Mouse (Mus musculus) kidney, postnatal 10 days (tissue): Measurements from ENCODE around the gene Hes7.

Experiments used
- DNase-seq: peaks from one replicate; pipeline ENCODE4 v3.0.0; 2021; ENCODE audit warnings: mixed read lengths

The Hes7 gene

DNA sequence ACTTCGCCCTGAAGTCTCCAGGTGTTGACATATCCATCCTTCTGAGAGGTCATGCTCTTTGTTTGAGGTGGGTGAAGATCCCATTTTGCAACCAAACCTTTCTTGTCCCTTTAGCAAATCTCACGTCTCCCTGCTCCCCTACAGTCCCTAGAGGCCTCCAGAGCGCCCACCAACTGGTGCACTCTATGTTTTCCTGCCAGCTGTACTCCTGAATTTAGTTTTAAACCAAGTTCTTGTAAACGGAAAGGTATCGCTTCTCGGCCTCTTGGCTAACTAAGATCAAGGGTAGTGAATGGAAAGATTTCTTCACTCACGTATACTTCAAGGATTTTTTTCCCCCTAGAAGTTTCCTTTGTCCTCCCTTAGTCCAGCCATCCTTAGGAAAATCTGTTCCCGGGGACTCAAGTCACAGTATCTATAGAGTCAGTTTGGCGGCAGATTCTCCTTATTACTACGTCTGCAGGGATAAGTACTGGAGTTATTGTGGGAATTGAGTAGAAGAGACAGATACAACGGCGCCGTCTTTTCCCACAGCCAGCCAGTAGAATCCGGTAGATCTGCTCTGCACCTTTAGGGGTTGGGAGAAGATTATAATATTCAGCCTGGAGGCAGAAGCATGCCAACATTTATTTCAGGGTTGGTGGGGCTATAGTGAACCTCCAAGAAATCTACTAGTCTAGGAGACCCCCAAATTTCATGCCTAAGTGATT lies 603 bp upstream of the Hes7 start:
- no peak for DNase-seq

DNA sequence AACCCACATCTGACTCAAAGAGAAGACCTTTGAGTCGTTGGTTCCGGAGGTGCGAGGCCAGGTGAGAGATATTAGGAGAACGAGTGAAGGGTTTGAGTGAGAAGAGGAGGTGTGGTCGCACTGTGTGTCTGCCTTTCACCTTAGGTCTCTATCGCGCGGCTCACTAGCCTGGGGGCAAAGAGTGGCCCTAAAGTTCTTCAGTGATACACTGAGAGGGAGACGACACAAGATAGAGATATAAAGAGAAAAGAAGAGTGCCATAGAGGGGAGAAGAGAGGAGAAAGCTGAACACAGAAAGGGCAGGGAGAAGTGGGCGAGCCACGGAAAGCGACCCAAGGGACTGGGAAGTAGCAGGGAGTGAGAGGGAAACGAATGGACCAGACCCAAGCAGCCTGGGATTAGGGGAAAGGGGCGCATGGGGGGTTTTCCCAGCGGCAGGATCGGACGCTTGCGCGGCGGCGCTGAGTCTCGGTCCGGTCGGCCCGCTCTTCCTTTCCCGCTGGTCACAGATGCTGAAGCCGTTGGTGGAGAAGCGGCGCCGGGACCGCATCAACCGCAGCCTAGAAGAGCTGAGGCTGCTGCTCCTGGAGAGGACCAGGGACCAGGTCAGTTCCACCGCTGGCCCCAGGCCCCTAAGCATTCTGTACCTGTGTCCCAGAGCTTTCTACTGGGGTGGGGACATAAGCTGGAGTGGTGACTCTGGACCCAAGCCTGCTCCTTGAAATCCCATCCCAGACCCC lies 967 bp downstream of the Hes7 start:
- peak; percentile 62 for DNase-seq

DNA sequence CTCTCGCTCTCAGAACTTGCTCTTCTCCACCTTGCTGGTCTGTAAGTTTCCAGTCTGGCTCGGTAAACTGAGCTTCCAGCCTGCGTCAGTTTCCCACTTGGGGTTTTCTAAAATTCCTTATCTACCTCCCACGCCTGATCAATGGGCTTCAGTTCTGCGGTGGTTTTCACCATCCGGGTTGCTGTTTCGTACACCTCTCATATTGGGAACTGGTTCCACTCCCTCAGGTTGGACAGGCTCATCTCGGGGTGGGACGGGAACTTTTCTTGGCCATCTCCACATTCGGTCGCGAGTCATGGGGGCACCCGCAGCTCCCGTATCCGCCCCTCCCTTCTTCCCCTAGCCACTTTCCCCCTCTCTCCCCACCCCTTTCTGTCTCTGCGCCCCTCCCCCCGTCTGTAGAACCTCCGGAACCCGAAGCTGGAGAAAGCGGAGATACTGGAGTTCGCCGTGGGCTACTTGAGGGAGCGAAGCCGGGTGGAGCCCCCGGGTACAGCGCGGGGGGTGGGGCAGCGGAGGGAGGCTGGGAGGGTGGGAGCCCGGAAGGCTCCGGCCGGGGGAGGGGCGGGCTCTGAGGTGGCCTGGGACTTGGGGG lies 1.6 kb downstream of the Hes7 start:
- no peak for DNase-seq

DNA sequence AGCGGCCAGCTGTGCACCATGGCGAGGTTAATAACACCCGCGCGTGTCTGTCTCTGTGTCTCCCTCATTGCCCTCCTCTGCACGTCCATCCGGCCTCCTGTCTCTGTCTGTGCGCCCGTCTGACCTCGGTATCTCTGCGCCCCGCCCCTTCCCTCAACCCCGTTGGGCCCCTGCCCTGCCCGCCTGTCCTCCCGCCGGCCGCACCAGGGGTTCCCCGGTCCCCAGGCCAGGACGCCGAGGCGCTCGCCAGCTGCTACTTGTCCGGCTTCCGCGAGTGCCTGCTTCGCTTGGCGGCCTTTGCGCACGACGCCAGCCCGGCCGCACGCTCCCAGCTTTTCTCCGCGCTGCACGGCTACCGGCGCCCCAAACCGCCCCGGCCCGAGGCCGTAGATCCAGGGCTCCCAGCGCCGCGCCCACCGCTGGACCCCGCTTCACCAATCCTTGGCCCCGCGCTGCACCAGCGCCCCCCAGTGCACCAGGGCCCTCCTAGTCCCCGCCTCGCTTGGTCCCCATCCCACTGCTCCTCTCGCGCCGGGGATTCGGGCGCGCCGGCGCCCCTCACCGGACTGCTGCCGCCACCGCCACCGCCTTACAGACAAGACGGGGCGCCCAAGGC lies 2.2 kb downstream of the Hes7 start, which contains the start of gene 9130213A22Rik:
Gene 9130213A22Rik, minus strand, starts transcription at position 254 of the 616 bp plus-strand sequence.
- DNase-seq = peak; percentile 95

DNA sequence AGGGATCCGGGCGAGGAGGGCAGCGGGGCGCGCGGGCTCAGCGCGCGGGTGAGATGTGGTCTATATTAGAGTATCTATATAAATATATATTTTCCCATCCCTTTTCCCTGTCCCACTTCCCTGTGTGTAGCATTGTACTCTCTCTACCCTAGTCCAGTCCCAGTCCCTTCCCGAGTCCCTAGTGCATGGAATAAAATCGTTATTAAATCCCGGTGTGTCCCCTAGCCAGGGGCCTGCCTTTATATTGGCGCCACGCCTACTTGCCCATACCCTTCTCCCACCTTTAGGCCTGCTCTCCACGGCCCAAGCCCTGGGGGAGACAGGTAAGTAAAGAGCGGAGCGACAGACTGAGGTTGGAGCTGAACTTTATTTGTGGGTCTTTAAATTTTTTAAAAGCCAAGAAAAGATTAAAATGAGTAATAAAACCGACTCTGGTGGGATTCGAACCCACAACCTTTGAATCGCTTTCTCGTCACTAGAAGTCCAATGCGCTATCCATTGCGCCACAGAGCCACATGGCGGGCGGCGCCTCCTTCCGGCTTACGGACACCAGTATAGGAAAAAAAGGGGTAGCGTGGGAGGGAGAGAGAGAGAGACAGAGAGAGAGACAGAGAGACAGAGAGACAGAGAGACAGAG lies 3.0 kb downstream of the Hes7 start:
- peak; percentile 92 for DNase-seq

DNA sequence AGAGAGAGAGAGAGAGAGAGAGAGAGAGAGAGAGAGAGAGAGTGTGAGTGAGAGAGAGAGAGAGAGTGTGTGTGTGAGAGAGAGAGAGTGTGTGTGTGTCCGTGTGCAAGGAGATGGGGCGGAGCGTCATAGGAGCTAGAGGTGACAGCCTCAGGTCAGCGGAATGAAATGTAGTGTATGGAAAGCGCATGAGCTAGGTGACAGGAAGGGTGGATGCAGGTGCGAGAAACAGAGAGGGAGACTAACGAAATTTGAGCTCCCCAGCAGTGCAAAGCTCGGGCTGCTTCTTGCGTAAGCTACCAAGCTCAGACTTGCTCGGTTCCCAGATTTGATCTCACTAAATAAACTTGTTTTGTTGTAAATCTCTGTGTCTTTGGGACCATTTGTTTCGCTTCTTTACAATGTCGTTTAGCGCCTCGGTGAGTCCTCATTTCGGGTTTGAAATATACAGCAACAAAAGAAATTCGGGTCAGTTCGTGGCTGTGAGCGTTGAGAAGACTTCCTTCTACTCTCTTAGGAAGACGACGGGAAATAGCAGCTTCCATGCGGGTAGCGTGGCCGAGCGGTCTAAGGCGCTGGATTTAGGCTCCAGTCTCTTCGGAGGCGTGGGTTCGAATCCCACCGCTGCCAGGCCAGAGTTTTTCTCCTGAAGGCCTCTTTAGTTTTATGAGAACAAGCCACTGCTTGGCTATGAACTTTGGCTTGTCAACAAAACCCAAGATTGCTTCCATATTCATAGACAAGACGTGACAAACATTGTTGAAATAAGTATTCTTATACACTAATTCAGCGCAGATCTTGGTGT lies 3.7 kb downstream of the Hes7 start:
- DNase-seq = peak; percentile 93

DNA sequence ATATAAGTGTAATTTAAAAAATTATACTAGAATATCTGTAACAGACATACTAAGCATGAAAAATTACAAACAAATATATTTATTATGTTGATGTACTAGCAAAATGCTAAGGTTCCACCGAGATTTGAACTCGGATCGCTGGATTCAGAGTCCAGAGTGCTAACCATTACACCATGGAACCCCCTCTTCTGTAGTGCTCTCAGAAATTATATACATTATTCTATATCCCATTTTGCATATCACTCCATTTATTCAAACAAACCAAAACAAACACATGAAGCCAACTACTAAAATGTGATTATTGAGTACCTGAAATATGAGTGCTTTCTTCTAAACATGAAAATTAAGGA lies 4.3 kb downstream of the Hes7 start:
- DNase-seq = peak; percentile 77

DNA sequence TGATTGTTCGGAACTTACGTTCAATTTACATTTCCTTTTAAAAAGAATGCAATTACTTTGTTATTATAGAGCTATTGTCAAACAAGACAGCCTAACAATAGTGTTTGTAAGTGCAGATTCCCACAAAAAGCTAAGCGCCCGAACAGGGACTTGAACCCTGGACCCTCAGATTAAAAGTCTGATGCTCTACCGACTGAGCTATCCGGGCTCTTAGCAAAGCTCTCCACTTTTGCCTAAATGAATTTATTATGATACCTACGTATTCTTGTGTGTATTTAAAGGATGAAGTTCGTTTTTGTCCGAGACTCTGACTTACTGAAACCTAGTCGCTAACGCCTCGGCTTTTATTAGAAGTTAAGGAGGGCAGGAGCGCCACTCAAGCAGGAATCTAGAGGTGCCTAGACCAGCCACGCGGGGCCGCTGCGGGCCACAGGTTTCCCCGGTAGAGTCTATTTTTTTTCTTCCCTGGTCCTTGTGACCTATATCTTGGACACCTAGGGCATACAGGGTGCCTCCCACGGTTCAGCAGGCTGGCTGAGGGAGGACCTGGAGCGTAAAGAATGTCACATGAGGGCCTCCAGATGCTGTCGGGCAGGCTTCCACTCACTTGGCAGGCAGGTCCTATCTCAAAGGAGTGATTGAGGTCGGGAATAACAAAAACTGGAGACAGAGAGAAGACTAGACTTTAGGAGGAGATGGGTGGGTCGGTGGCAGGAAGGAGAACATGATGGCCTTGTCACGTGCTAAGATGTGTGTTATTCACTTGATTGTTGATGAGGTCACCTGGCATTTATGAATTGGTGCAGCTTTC lies 5.0 kb downstream of the Hes7 start:
- DNase-seq = peak; percentile 86

DNA sequence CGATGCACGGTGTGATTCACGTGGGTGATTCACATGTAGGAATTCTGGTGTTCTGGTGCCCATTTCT lies 5.5 kb downstream of the Hes7 start, which contains the start of gene Aloxe3:
Gene Aloxe3, plus strand, starts transcription at position 45 of the 67 bp plus-strand sequence.
- no peak for DNase-seq

DNA sequence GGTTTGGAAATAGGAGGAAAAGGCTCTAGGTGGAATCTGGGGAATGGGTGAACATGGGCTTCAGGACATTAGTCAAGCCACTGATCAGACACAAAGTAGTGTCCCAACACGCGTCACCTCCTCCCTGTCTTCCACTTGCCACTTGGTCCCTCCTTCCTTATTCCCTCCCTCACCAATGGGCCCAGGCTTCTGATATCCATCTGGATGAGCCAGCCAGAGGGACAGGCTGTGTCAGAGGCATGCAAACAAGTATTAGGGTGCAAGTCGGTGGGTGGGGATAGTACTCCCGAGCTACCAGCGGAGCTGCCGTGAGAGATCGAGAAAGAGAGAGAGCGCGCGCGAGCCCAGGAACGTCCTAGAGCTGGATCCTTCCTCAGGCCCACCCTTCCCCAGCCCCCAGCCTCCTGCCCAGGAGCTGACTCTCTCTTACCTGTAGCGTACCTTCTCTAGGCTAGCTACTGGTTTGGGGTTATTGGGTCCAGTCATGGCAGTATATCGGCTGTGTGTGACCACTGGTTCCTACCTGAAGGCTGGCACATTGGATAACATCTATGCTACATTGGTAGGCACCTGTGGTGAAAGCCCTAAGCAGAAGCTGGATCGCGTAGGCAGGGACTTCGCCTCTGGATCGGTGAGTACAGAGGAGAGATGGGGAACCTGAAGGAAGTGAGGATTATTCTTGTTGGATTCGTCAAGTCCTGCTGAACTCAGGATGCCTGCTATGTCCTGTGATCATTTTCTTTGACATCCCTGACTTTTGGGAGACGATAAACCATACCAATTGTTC lies 5.9 kb downstream of the Hes7 start:
- no peak for DNase-seq

DNA sequence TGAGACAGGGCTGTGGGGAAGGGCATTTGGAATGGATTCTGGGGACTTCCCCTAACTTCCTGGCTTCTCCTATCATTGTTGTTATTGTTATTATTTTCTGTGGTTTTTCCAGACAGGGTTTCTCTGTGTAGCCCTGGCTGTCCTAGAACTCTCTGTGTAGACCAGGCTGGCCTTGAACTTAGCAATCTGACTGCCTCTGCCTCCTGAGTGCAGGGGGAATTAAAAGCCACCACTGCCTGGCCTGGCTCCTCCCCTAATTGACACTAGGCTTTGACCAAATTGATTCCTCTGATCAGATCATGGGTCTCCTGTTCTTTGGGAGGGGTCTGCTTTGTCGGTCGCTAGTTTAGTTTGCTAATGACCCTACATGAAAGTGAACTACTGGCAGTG lies 6.5 kb downstream of the Hes7 start:
- DNase-seq = no peak

DNA sequence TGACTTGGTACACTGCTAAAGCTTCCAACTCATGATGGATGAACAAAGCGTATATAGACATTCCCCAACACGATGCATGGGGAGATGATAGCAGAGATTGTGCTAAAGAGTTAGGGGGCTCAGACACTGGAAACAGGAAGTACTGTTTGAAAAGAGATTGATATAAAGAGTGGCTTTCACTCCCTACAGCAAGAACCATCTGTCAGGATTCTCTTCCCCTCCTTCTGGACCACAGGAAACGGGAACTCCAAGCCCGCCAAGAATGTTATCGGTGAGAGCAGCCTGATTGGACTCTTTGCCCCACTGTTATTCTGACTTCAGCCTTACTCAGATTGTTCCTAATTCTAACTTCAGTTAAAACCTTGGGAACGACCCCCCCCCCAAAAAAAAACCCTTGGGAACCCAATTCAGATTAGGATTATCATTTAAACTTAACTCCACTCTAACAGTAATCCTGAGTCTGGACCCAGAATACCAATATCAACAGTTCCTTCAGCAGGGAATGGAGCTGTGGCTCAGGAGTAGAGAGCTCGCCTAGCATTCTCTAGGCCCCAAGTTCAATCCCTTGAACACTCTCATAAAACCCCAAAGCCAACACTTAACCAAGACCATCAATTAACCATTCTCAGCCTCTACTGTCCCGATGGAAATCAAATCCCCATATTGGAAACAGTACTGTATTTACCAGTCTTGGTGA lies 8.4 kb downstream of the Hes7 start:
- no peak for DNase-seq

DNA sequence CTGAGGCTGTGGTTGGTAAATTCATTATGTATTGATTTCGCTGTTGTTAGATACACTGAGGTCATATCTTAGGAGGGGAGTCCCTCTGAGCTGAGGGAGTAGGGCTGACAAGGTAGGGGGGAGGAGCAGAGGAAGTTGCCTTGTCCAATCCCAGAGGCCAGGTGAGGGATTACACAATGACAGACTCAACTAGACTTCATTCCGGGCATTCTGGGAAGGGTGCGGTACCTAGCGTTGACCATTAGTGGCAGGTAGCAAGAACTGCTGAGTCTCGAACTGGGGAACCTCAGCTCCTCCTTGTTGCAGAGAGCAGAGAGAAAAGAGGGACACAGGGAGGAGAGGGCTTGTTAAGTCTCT lies 13.3 kb downstream of the Hes7 start:
- no peak for DNase-seq

DNA sequence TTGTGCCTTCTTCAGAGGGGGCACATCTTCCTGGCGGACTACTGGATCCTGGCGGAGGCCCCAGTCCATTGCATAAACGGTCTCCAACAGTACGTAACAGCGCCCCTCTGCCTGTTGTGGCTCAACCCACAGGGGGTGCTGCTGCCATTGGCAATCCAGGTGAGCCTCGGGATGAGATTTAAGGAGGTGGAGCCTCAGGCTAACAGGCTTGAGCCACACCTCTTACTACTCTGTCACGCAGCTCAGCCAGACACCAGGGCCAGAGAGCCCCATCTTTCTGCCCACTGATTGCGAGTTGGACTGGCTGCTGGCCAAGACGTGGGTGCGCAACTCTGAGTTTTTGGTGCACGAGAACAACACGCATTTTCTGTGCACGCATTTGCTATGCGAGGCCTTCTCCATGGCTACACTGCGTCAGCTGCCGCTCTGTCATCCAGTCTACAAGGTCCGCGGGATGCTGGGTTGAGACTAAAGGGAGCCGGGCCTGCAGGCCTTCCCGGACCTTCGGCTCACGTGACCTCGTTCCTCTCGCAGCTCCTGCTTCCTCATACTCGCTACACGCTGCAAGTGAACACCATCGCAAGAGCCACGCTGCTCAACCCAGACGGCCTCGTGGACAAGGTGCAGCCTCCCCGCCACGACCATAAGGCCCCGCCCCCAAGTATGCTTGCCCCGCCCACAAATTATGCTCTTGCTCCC lies 13.9 kb downstream of the Hes7 start:
- peak; percentile 62 for DNase-seq

DNA sequence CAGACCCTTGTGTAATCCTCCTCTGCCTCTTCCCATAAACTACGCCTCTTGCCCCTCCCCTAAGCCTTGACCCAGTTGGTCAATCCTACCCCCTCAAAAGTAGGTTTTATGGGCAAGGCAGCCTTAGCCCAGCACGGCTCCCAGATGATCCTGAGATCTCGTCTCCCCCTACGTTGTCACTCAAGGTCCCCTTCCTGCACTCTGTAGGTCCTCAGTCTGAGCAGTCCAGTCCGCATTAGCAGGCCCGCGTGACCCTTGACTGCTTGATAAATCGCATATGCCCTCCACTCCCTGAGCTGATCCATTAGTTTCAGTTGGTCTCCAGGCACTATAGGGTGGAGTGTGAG lies 14.4 kb downstream of the Hes7 start:
- DNase-seq = no peak

DNA sequence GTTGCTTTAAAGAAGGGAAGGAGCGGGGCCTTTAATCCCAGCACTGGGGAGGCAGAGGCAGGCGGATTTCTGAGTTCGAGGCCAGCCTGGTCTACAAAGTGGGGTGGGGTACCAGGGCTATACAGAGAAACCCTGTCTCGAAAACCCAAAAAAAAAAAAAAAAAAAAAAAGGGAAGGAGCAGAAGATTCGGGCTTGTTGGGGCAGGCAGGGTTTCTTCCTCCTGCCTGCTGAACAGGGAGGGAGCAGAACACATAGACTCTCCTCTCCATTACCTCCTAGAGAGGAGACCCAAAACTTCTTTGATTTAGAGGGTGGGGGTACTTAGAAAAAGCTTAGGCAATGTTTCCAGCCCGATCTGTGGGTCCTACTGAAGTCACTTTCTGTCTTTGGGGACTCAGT lies 15.2 kb downstream of the Hes7 start:
- DNase-seq = no peak

DNA sequence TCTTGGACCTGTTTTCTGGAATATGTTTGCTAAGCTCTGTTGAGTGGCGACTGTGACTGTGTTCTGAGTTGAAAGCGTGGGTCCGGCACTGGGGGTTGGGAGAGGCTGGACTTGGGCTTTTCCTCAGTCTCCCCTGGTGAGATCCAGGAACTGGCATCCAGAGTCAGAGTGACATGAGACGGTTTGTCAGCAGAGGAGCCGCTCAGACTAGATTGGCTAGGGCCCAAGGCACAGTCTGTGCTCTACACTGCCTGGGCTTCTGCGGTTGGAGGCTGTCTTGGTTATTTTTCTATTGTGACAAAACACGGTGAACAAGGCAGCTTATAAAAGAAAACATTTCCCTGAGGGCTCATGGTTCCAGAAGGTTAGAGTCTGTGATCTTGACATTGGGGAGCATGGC lies 27.3 kb downstream of the Hes7 start:
- no peak for DNase-seq

DNA sequence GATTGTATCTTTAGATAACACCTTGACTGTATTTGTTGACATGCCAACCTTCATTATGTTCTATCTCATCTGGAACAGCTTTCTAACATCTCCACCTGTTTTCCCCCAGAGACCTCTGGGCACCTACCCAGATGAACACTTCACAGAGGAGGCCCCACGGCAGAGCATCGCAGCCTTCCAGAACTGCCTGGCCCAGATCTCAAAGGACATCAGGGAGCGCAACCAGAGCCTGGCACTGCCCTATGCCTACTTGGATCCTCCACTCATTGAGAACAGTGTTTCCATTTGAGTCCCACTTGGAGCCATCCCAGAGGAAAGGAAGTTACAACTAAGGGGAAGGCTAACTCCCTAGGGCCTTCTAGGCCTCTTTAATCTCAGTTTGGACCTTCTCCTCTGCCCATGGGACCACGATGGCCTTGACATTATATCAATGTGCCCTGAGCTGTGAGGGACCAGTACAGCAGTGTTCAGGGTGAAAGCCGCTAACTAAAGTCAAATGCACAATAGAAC lies 28.3 kb downstream of the Hes7 start:
- no peak for DNase-seq

DNA sequence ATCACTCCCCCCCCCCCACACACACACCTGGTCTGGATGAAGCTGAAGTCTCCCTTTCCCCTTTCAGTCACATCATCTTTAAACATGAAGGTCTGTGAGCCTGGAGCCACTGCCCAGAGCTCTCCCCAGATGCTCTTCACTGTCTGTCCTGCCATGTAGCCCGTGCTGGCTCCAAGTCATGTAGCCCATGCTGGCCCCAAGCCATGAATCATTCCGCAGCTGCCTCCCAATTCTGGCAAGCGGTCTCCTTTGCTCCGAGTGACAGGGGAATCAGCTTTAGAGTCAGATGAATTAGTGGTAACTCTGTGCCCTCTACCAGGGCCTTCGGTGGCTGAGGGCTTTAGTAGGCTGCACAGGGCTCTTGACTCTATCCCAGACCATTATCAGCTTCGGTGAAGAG lies 29.5 kb downstream of the Hes7 start:
- no peak for DNase-seq

DNA sequence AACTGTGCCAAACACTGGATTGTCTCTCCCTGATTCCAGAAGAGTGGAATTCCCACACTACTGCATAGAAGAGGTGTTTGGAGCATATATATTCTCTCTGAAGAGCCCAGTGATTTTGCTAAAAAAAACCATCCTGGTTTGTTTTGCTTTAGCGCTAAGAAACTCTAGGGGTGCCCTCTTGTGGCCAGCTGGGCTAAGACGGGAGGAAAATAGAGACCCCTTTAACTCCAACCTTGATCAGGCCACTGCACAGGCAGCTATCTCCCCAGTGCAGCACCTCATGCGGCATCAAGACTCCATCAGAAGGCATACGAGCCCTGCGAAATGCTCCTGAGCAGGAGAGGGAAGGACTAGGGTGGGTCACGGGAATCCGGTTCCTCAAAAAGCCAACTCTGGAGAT lies 30.2 kb downstream of the Hes7 start:
- peak; percentile 88 for DNase-seq
